Mouse (Mus musculus) natural killer cell, adult 2 months (primary cell): ENCODE measurements around the gene Psme2.

ENCODE experiments used
- DNase-seq, 2 experiments: peaks; one replicate each; pipeline ENCODE4 v3.0.0; 2022; ENCODE audit warnings: low spot score in 2 of 2

Psme2 gene

DNA sequence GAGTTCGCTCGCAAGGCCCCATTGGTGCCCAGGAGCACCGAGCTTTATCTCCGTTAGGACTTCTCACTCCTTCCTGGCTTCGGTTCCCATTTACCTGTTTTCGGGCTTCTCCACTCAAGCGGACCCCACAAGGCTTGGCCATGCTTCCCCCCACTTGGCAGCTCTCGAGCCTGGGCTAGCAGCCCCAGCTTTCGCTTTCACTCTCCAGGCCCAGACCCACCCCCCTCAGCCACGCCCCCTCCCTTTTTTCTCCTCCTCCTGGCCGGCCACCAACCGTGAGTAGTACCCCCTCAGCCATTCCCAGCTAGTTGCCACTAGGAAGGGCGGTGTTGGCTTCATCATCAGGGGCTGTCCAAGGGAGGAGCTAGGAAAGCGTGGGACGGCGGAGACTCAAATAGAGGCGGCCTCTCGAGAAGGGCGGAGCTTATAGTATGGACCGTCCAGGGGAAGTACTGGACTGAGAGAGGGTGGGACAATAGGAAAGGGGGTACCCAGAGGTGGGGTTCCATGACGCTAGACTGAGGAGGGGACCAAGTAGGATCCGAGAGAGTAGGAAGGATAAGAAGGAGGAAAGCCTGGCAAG is at the start of gene Psme2:
TSS of gene Psme2 (minus strand) at position 366 of the 583 bp plus-strand sequence.
- DNase-seq: peak; percentile 82 to 85

- no peak for DNase-seq
Observed at GRCm38 (mm10) chr14:55637795-55638194, 46.9 kb upstream of the Psme2 start, which contains the start of gene Gm49378. TSS of gene Gm49378 (minus strand) at chr14:55637895.

GRCm38 (mm10) chr14:55635523-55636007 is 44.7 kb upstream of the Psme2 start, which contains the start of gene Ipo4:
TSS of gene Ipo4 (minus strand) at chr14:55635957.
- DNase-seq: peak; percentile 67 to 78

- no peak for DNase-seq
Observed at GRCm38 (mm10) chr14:55634874-55635522, 44.1 kb upstream of the Psme2 start.

DNA sequence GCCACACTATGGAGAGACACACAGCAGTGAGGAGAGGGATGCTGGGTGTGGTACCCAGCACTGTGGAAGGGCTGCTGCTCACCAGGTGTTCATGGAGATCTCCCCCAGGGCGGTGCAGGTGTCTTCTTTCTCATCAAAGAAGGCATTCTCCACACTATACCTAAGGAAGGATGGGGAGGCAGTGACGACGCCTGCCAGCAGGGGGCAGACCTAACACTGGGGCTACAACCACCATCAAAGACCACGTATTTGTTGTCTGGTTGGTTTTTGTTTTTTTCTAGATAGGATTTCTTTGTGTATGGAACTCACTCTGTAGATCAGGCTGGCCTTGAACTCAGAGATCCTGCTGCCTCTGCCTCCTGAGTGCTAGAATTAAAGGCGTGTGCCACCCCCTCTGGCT is 38.4 kb upstream of the Psme2 start:
- peak; percentile 62 to 76 for DNase-seq

DNA sequence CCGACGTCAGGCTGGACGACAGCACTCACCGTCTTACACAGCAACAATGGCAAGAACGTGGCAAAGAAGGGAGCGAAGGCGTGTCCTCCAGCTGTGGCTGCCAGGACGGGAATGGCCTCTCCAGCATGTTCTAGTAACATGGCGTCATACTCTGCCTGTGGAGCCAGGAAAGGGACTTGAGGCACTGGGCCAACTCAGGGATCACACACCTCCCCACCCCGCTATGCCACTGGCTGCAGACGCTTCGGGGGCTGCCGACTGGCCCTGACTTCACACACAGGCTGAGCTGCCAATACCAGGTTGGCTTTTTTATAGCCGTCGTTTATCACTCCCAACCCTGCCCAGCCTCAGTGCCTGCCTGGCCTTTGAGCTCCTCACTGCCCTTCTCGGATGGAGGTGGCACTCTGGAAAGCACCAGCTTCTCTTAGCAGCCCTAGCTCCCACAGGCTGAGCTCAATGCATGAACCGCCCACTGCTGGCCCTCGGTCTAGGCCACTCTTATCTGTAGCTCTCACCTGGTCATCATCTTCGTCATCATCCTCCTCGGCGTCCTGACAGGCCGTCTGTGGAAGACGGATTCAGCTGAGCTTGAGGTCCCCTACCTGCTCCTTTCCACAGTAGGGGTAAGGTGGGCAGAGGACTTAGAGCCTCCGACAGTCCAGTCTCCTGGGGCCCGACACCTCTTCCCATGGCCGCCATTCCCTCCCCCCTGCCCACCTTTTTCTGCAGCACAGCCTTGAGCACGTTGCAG is 37.3 kb upstream of the Psme2 start:
- no peak for DNase-seq

DNA sequence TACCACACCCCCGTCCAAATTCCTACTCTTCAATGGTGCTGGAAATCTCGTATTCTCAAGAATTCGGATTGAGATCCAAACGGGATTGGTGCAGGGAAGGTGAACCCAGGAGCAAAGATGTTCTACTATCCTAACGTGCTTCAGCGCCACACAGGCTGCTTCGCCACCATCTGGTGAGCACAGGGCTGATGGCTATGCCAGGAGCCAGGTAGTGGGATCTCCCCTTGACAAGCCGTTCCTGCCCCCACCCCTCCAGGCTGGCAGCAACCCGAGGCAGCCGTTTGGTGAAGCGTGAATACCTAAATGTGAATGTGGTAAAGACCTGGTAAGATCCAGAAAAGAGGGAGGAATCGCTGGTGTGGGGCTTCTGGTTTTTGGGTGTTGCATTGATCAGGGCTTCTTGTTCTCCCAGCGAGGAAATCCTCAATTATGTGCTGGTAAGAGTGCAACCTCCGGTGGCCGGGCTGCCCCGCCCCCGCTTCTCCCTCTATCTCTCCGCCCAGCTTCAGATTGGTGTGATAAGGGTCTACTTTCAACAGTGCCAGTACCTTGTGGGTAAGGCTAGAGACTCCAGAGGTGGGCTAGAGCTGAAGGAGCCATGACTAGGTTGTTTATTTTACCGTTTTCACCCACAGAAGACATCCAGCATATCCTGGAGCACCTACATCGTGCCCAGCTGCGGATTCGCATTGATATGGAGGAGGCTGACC is 27.7 kb upstream of the Psme2 start:
- DNase-seq: no peak

GRCm38 (mm10) chr14:55617822-55618221 is 26.9 kb upstream of the Psme2 start, which contains the start of gene Rec8:
TSS of gene Rec8 (plus strand) at chr14:55618037.
- peak; percentile 17 to 31 for DNase-seq

- DNase-seq: no peak
Observed at GRCm38 (mm10) chr14:55616844-55617243, 25.9 kb upstream of the Psme2 start.

GRCm38 (mm10) chr14:55615876-55616275 is 25.0 kb upstream of the Psme2 start:
- DNase-seq: no peak

- DNase-seq: no peak
Observed at GRCm38 (mm10) chr14:55614565-55615178, 23.8 kb upstream of the Psme2 start.

GRCm38 (mm10) chr14:55613346-55613745 is 22.4 kb upstream of the Psme2 start:
- no peak for DNase-seq

DNA sequence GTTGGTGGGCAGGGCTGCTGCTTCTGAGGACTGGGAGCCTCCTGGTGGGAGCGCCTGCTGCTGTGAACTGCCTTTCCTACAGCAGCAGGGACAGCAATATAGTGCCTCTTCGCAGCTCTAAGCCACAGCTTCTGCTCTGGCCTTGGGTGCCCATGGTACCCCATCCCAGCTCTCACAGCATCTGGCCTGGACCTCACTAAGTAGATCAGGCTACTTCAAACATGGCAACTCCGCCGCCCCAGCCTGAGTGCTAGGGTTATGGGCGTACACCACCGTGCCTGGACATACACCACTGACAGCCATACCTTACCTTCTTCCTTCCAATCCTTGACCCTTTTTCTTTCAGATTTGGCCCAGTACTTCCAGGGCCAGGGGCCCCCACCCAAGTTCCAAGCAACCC is 17.4 kb upstream of the Psme2 start:
- DNase-seq: no peak

GRCm38 (mm10) chr14:55605743-55606459 is 15.0 kb upstream of the Psme2 start:
- DNase-seq: no peak

DNA sequence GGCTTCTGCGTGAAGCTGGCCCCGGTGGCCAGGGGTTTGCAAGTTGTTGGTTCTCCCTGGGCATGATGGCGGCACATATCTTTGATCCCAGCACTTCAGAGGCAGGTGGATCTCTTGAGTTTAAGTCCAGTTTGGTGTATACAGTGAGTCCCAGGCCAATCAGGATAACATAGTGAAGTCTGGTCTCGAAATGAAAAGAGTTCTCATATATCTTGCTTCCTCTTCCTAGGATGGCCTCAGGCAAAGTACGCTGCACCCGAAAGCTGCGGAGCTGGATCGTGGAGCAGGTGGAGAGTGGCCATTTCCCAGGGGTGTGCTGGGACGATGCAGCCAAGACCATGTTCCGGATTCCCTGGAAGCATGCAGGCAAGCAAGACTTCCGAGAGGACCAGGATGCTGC is 13.9 kb upstream of the Psme2 start:
- no peak for DNase-seq

DNA sequence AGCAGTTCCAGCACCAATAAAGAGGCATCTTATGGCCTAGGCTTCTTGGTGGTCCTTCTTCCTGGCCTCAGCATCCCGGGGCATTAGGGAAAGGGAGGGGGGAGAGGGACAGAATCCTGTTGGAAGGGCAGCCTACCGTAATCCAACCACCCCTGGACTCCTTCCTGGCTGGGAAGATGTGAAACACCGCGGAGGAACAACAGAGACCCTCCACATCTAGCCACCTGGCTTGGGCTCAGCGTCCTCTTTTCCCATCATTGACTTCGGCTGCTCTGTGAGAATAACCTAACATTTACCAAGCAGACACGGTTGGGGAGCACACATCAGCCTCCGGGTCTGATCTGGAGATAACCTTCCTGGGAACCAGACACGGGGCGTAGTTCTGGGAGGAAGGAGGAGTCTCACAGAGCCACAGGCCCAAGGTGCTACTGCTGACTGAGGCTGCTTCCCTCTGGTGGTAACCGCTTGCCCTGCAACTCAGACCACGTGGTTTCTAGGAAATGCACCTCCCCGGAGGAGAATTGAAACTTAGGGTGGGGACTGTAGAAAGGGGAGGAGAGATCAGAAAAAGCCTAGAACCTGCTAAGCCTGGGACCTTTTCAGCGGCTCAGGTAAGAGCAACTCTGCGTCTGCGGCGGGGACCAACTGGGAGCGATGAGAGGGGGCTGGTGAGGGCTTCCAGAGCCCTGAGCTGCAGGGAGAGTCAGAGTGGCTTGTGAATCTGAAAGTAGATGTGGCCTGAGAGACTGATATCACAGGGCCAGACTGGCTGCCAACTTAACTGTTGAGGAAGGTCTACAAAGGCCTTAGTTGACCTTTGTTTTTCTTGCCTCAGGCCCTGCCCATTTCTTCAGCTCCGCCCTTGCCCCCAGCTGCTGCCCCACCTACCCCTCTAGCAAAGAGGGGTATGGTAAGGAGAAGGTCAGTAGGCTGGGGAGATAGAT is 13.0 kb upstream of the Psme2 start:
- DNase-seq: peak; percentile 89 to 94

DNA sequence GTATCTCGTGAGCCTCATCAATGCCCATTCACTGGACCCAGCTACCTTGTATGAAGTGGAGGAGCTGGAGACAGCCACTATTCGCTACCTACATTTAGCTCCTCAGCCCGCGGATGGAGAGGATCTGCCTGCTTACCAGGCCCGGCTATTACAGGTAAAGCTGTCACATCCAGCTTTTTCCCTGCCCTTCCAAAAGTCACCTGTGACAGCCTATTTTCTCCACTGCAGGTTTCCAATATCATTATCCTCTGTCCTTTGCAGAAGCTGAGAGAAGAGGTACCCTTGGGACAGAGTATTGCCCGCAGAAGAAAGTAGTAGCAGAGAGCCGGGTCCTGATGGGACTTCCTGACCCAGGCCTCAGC is 12.3 kb upstream of the Psme2 start, which contains the start of gene Irf9:
TSS of gene Irf9 (plus strand) at position 301 of the 362 bp plus-strand sequence.
- no peak for DNase-seq

- DNase-seq: no peak
Observed at GRCm38 (mm10) chr14:55598521-55599390, 7.8 kb upstream of the Psme2 start.
